In the genomic region with DNA sequence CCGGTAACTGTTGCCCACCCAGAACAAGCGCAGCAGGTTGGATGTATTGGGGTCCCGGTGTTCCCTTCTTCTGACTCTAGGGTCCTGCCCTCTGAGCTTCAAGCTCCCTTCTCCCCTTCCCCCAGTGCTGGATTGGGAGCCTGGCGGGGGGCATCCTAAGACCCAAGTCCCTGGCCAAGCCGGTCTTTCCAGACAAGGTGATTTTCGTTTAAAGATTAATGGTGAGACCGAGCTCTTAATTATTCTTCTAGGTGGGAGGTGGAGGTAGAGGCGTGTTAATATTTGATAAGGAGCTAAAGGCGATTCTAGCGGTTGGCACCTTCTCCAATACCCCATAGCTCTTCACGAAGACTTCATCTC, we compare ENCODE assay signal across 10 mouse cellular contexts. TPM values are rescaled to one million over a fixed set of nuclear protein-coding genes. Genes with fewer than 3 reads are reported as not detected.
DNase-seq lines count a peak whose midpoint lies in the region; ATAC-seq and TF ChIP-seq lines count a peak whose summit lies in the region.
"Had no signal": no experiment of that assay in that cellular context is flagged by ENCODE, and none has a peak within 500 bp of the region (broad histone marks: within the 10 kb centered on the region; RNA-seq: fewer than 3 reads in every experiment).

No protein-coding gene starts in this region.

- TF ChIP-seq POLR2A in kidney, adult 2 months (IDR thresholded peaks at IDR 0.05; ENCODE audit: low read depth, low read length), result no peak

- under 1% methylated on average over 11 of the region's 11 CpGs for WGBS in forebrain, embryonic 11.5 days
- under 1% methylated on average over 11 of the region's 11 CpGs for WGBS in kidney, adult 2 months
- 1% methylated on average over 11 of the region's 11 CpGs for WGBS in midbrain, embryonic 14.5 days

- peaks cover 31% of the 10 kb centered on the region for H3K27me3 ChIP-seq in forebrain, embryonic 11.5 days (ENCODE audit: control insufficient read depth, insufficient read depth, low read length)
- no peaks in the 10 kb centered on the region for H3K27me3 ChIP-seq in kidney, adult 2 months (replicated peaks; ENCODE audit: control insufficient read depth, insufficient read depth, low read length)
- H3K27me3 ChIP-seq in midbrain, embryonic 14.5 days (ENCODE audit: control insufficient read depth, insufficient read depth, low read length), result peaks cover 40% of the 10 kb centered on the region

- intact Hi-C loops in left cerebral cortex, adult 2 months (cut with DNase I), result no loop called here
- intact Hi-C loops in left cerebral cortex, postnatal 36 days (cut with DNase I), result no loop called here

- peak overlapping the region; percentile 64 for H3K4me3 ChIP-seq in left cerebral cortex, adult 2 months
- H3K4me3 ChIP-seq in forebrain, embryonic 11.5 days (ENCODE audit: low read depth, low read length), result peak overlapping the region; percentile 25
- peak overlapping the region; percentile 52 for H3K4me3 ChIP-seq in kidney, adult 2 months (ENCODE audit: insufficient read depth, low read depth, low read length)
- H3K4me3 ChIP-seq in midbrain, embryonic 14.5 days (replicated peaks; ENCODE audit: low read depth, low read length), result peak overlapping the region; percentile 35

- H3K4me2 ChIP-seq in forebrain, embryonic 11.5 days (ENCODE audit: low read depth, low read length, severe bottlenecking), result peak overlapping the region; percentile 55
- H3K4me2 ChIP-seq in midbrain, embryonic 14.5 days (ENCODE audit: low read length), result peak overlapping the region; percentile 60

- no peak for ATAC-seq in forebrain, embryonic 11.5 days (replicated peaks; ENCODE audit: low FRiP score)
- ATAC-seq in midbrain, embryonic 14.5 days (ENCODE audit: low FRiP score, low TSS enrichment), result no peak
- ATAC-seq in megakaryocyte progenitor cell, adult 5-6 weeks (replicated peaks; ENCODE audit: poor library complexity), result no peak
- ATAC-seq: Patski had no signal

- DNase-seq in left cerebral cortex, adult 2 months (ENCODE audit: extremely low spot score in 1 of 2, low spot score in 2 of 2), result no peak
- DNase-seq in left cerebral cortex, postnatal 36 days (ENCODE audit: low spot score in 2 of 2), result no peak
- no peak for DNase-seq in forebrain, embryonic 11.5 days (ENCODE audit: low spot score)
- peak; percentile 86 for DNase-seq in kidney, adult 2 months
- no peak for DNase-seq in midbrain, embryonic 14.5 days
- no peak for DNase-seq in layer of hippocampus, adult 9-11 months
- DNase-seq in ovary, postnatal 14 days (ENCODE audit: low spot score), result no peak

- H3K4me1 ChIP-seq in forebrain, embryonic 11.5 days (replicated peaks; ENCODE audit: control insufficient read depth, insufficient read depth, low read length), result peaks cover 7% of the 10 kb centered on the region; the same call in 1 of the 2 replicates
- H3K4me1 ChIP-seq in kidney, adult 2 months (ENCODE audit: control insufficient read depth, insufficient read depth, low read length), result peaks cover 17% of the 10 kb centered on the region
- H3K4me1 ChIP-seq in midbrain, embryonic 14.5 days (ENCODE audit: control insufficient read depth, insufficient read depth, low read length), result peaks cover 13% of the 10 kb centered on the region

- peak overlapping the region; percentile 82 for H3K27ac ChIP-seq in left cerebral cortex, adult 2 months
- H3K27ac ChIP-seq in forebrain, embryonic 11.5 days (ENCODE audit: low read depth, low read length), result no peak overlapping the region
- H3K27ac ChIP-seq in kidney, adult 2 months (ENCODE audit: insufficient read depth, low read depth, low read length), result peak overlapping the region; percentile 81
- no peak overlapping the region for H3K27ac ChIP-seq in midbrain, embryonic 14.5 days (replicated peaks; ENCODE audit: low read depth, low read length)

- no peak for TF ChIP-seq CTCF in left cerebral cortex, adult 2 months (IDR thresholded peaks at IDR 0.05)
- TF ChIP-seq CTCF in kidney, adult 2 months (conservative IDR thresholded peaks at IDR 0.05; ENCODE audit: insufficient read depth, insufficient read length, low read depth, low read length), result no peak

- H3K36me3 ChIP-seq in forebrain, embryonic 11.5 days (ENCODE audit: control insufficient read depth, insufficient read depth, low read length), result no peaks in the 10 kb centered on the region
- no peaks in the 10 kb centered on the region for H3K36me3 ChIP-seq in kidney, adult 2 months (ENCODE audit: control insufficient read depth, insufficient read depth, low read length)
- no peaks in the 10 kb centered on the region for H3K36me3 ChIP-seq in midbrain, embryonic 14.5 days (ENCODE audit: control insufficient read depth, insufficient read depth, low read length)

- no peaks in the 10 kb centered on the region for H3K9me3 ChIP-seq in forebrain, embryonic 11.5 days (ENCODE audit: control insufficient read depth, low read length)
- no peaks in the 10 kb centered on the region for H3K9me3 ChIP-seq in midbrain, embryonic 14.5 days (ENCODE audit: control insufficient read depth, low read length)

- no peak overlapping the region; the same call in 1 of the 2 replicates for H3K9ac ChIP-seq in forebrain, embryonic 11.5 days (ENCODE audit: low read length)
- no peak overlapping the region for H3K9ac ChIP-seq in midbrain, embryonic 14.5 days (replicated peaks; ENCODE audit: low read length)

RNA-seq across cellular contexts. Expression of gene Car4, which starts 0.7 kb away (rescaled TPM):
- 100 to 1,000 TPM in 1 of 2 experiments, 10 to 100 TPM in 1; 78.6 to 101 TPM for total RNA-seq in left cerebral cortex, adult 2 months (2021)
- 10 to 100 TPM; 75.0 to 82.3 TPM for total RNA-seq in left cerebral cortex, postnatal 36 days (2021)
- 1.3 and 1.4 TPM in 2 replicates for polyA plus RNA-seq in forebrain, embryonic 11.5 days (2014; fragmentation: Nextera tagmentation; extraction: Ambion mirVana)
- polyA plus RNA-seq in kidney, adult 2 months (2012; rRNA removed), result 91.5 and 107 TPM in 2 replicates
- 3.3 and 5.2 TPM in 2 replicates for polyA plus RNA-seq in midbrain, embryonic 14.5 days (2014; fragmentation: Nextera tagmentation; extraction: Ambion mirVana)
- total RNA-seq in megakaryocyte progenitor cell, adult 5-6 weeks (2015), result not detected in 2 replicates
- not detected in 2 replicates for total RNA-seq in megakaryocyte progenitor cell, adult 5-6 weeks (2017)
- total RNA-seq: liver, adult 2 months had no signal
- polyA plus RNA-seq: Patski had no signal

RNA-seq across cellular contexts. Expression of gene Znhit3, which starts 42.1 kb away (rescaled TPM):
- total RNA-seq in left cerebral cortex, adult 2 months (2021), result 10 to 100 TPM; 34.8 to 36.5 TPM
- 10 to 100 TPM; 31.3 to 38.4 TPM for total RNA-seq in left cerebral cortex, postnatal 36 days (2021)
- polyA plus RNA-seq in forebrain, embryonic 11.5 days (2014; fragmentation: Nextera tagmentation; extraction: Ambion mirVana), result 70.0 and 78.2 TPM in 2 replicates
- 9.2 and 11.0 TPM in 2 replicates for polyA plus RNA-seq in kidney, adult 2 months (2012; rRNA removed)
- polyA plus RNA-seq in midbrain, embryonic 14.5 days (2014; fragmentation: Nextera tagmentation; extraction: Ambion mirVana), result 61.7 and 65.1 TPM in 2 replicates
- total RNA-seq in megakaryocyte progenitor cell, adult 5-6 weeks (2015), result 43.9 and 48.9 TPM in 2 replicates
- total RNA-seq in megakaryocyte progenitor cell, adult 5-6 weeks (2017), result 27.1 and 32.3 TPM in 2 replicates

Comparison
In these comparisons a context has a peak if more than half of its experiments do, and no peak if none do; other contexts are left out.
1. H3K27ac ChIP-seq: peak in left cerebral cortex, adult 2 months (single experiment) and kidney, adult 2 months (single experiment); none in forebrain, embryonic 11.5 days (single experiment) and midbrain, embryonic 14.5 days (single experiment).
2. RNA of gene Car4, which starts 0.7 kb away (total RNA-seq): 78.6 to 101 TPM in left cerebral cortex, adult 2 months and 75.0 to 82.3 TPM in left cerebral cortex, postnatal 36 days; not detected in megakaryocyte progenitor cell, adult 5-6 weeks; every median in the first group is over 10 times any median in the second.
3. Peak in every context shown above with its lines, with median percentiles within 50 percentile points of each other: H3K4me3 ChIP-seq.